Mouse (Mus musculus) right cerebral cortex, postnatal 36 days (tissue): ENCODE measurements around the gene Rasl12.

Experiments
- DNase-seq, 2 experiments: peaks; one replicate each; pipeline ENCODE4 v3.0.0; 2022; ENCODE audit warnings: low spot score in 2 of 2, mixed read lengths in 1 of 2

The Rasl12 gene

DNA sequence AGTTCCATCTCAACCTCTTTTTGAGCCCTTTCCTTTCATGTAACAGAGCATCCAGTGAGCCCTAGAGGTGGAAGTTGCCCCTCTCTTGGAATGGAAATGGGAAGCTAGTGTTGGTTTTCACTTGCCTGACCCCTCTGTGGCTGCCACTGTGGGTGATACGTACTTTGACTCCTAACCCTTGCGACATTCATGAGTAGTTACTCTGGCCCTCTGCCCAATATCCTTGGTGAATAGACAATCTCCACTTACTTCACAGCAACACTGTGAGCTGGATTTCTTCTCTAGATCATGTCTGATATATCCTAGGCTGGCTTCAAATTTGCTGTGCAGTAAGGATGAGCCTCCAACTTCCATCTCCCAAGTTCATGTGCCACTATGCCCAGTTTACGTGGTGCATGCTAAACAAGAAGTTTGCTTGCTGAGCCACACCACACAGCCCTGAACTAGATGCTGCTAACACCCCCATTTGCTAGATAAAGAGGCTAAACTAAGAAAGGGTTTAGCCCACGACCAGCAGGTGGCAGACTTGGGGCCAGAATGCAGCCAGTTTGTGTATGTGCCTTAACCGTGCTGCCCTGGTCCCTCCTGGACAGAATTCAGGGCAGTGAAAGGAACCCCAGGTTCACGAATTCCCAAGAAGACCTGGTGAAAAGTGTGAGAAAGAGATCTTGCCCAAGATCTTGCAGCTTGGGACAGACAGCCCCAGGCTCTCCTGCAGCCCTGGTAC is 5.5 kb upstream of the Rasl12 start:
- no peak for DNase-seq

DNA sequence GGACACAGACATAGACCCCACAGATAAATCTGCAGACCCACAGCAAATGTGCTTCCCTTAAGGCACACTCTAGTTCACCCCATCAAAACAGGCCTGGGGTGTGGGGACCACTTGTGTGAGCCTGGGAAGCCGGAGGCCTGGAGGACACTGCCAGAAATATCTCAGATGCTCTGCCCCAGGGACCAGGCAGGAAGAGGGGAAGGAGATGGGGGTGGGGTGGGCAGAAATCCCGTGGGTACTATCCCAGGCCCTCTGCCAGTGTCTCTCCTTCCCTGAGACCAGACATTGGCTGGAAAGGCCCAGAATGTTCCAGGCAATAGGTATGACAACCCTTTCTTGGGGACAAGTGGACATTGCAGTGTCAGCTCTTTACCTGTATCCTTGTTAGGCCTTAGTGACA is 4.7 kb upstream of the Rasl12 start:
- DNase-seq: no peak

DNA sequence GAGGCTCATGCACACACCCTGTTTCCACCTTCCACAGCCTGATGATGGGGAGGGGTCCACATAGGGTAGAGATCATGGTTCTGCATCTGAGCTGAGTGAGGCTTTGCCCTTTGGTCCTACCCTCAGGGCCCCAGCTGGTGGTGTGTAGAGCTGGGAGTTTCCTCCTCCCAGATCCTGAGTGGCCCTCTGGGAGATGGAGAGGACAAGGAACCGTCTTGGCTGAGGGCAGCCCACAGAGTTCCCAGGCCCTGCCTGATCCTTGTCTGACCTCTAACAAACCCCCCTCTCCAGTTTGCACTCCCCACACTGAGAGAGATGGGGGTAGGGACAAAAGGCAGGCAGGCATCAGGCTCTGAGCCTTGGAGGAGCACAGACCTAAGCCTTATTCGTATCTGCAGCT is 3.9 kb upstream of the Rasl12 start:
- DNase-seq: no peak

GRCm38 (mm10) chr9:65399934-65400333 is 1.6 kb downstream of the Rasl12 start:
- DNase-seq: no peak

DNA sequence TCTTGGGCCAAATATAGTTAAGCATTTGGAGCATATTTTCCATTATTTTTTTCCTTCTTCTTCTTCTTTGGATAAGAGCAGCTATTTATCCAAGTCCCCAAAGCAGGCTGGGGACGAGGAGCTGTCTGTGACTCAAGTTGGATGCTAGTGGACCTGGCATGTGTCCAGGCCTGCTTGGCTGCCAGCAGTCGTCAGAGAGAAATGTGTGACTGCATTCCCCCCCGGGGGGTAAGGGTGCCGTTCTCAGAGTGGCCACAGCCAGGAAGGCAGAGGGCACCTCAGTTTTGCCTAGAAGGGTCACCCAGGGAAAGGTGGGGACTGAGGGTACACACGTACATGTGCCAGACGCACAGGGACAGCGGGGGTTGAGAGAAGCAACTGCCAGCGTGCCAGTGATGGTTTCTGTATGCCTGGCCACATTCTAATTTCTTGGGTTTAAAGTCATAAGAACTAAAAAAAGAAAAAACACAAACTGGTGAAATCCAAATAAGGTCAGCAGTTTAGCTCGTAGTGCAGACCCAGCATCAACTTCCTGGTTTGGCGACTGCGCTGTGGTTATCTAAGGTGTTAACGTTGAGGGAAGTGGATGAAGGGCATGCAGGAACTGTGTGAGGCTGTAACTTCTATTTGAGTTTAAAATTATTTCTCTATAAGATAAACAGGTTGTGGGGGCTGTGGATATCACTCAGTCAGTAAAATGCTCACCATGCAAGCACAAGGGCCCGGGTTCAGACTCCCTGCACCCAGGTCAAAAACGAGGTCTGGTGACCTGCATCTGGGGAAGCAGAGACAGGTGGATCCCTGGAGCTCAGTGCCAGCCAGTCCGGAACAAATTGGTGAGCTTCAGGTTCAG is 6.3 kb downstream of the Rasl12 start:
- DNase-seq: peak; percentile 58 to 59

GRCm38 (mm10) chr9:65405184-65405449 is 6.8 kb downstream of the Rasl12 start:
- no peak for DNase-seq

DNA sequence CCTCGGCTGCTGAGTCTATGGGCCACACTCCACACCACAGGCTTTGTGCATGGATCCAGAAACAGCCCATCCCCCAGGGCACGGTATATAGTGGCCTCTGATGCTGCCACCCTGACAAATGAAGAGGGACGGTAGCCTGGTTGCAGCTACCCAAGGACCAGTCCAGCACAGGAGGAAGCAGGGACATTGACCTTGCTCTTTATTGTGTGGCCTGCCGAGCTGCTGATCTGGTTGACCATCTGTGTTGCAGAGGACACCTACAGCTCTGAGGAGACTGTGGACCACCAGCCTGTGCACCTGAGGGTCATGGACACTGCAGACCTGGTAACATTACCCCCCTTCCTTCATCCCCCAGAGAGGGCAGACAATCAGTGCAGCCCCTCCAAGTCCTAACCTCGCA is 9.0 kb downstream of the Rasl12 start:
- no peak for DNase-seq

DNA sequence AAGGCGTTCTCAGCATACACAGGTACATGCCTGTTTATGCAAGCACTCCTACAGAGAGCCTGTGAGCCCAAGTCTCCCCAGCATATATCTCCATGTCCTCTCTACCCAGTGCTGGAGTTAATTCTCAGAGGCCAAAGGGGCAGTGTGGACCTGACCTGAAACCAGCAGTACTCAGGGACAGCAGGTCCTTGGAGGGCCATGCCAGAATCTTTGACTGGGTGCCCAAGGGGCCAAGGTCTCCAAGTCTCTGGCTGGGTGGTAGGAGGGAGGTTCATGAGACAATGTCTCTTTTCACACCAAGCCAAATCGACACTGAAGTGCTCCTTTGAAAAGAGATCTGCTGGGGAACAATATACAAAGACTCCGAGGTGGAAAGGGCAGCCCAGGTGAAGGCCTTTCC is 9.6 kb downstream of the Rasl12 start:
- no peak for DNase-seq

- DNase-seq: no peak
Observed at GRCm38 (mm10) chr9:65408871-65409295, 10.6 kb downstream of the Rasl12 start.

DNA sequence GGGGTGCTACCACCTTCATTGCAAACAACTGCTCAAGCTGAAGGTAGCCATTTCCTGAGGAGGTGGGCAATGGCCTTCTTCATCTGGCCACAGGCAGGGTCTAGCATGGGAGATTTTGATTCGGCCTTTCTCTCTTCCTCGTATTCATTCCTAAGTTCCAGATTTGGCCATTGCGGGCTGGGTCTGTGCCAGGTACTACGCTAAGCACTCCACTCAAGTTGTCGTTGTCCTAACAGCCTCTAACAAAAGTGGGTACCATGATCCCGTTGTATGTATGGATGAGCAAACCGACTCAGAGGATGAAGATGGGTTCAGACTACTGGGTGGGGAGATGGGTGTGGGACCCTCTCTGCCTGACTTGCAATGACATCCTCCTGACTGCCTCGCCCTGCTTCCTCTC is 12.1 kb downstream of the Rasl12 start:
- DNase-seq: no peak

DNA sequence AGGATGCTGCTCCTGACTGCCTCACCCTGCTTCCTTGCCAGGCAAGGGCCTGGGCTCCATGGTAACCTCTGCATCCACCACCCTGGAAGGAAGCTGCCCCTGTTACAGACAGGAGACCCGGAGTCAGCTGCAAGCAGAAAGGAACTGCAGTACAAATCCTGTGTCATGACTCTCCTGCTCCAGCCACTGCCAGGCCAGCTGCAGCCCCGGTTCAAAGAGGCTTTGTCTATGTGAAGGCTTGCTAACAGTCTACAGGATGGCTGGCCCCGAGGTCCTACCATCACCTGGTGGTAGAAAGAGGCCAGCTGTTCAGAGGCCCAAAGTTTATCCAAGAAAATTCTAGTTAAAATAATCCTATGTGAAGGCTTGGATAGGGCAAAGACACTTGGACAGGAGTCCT is 13.0 kb downstream of the Rasl12 start:
- no peak for DNase-seq

DNA sequence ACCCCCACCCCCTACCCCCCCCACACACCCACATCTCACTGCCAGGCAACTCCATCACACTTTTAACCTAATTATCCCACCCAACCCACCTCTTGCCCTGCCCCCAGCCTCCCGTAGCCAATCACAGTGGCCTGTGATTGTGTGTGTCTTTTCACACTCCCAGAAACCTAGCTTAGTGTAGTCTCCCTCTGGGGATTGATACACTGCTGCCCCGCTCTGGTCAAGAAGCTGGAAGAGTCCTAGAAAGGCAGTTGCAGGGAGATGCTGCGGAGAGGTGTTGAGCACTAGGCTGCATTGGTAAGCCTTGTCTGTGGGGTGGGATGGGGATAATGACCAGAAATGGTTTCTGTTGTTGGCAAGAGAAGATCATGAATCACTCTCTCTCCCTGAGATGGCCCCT is 19.4 kb downstream of the Rasl12 start:
- DNase-seq: no peak

GRCm38 (mm10) chr9:65419633-65420032 is 21.3 kb downstream of the Rasl12 start:
- DNase-seq: no peak

GRCm38 (mm10) chr9:65422760-65423501 is 24.6 kb downstream of the Rasl12 start, which contains the start of gene Slc51b:
Slc51b (minus strand) TSS chr9:65422955.
- no peak for DNase-seq

- no peak for DNase-seq
Observed at GRCm38 (mm10) chr9:65424393-65424792, 26.1 kb downstream of the Rasl12 start.

DNA sequence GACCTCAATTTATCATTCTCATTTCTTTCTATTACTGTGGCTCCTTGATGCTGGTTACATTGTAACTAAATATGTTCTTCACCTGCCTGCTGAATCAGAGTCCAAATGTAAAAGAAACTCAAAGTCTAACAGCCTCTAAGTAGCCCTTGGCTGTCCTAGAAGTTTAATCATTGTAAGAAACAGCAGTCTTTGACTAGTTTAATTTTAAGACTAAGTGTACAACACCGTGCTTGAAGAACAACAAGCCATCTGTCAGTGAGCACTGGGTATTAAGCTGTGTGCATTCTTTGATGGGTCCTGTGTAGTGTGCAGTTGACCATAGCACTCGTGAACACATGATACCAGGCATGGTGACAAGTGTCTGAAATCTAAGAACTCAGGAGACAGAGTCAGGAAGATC is 29.2 kb downstream of the Rasl12 start:
- no peak for DNase-seq

DNA sequence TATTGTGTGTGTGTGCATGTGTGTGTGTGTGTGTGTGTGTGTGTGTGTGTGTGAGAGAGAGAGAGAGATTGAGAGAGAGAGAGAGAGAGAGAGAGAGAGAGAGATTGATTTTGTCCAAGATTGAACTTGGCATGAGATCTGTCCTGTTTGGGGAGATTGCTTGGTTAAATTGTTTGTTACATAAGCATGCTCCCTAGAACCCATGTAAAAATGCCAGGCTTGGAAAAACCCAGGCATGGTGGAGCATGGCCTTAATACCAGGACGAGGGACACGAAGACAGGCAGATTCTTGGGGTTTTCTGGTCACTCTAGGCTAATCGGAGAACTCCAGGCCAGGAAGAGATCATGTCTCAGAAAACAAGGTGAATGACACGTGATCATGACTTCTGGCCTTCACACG is 29.7 kb downstream of the Rasl12 start:
- no peak for DNase-seq

GRCm38 (mm10) chr9:65430401-65430800 is 32.1 kb downstream of the Rasl12 start:
- DNase-seq: no peak

DNA sequence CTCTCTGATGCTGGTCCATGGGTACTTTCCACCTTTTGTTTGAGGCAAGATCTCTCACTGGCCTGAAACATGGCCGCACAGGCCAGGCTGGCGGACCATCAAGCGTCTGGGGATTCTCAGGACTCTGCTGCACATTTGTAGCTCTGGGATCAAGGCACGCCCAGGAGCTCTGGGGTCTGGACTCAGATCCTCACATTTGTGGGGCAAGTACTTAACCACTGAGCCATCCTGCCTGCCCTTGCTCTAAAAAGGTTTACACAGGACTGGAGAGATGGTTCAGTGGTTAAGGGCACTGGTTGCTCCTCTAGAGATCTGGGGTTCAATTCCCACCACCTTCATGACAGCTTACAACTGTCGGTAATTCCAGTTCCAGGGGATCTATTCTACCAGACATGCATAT is 32.6 kb downstream of the Rasl12 start:
- no peak for DNase-seq

- peak; percentile 63 to 75 for DNase-seq
Observed at GRCm38 (mm10) chr9:65432236-65432635, 33.9 kb downstream of the Rasl12 start.

- no peak for DNase-seq
Observed at GRCm38 (mm10) chr9:65434140-65434539, 35.8 kb downstream of the Rasl12 start.

- DNase-seq: no peak
Observed at GRCm38 (mm10) chr9:65435211-65435610, 36.9 kb downstream of the Rasl12 start.
